Mouse (Mus musculus) stomach, embryonic 16.5 days (tissue): Measurements from ENCODE around the gene Olfr789. TPM values are rescaled to one million over a fixed set of nuclear protein-coding genes. Genes with fewer than 3 reads are reported as not detected.

ENCODE experiments used
- polyA plus RNA-seq: library from polyadenylated mRNA; unstranded; fragments of >200 nt; fragmentation: Nextera tagmentation; extraction: Ambion mirVana; gene quantifications from 2 replicates; pipeline ENCODE4 v1.2.1, GENCODE M21; 2015

Olfr789 gene
- polyA plus RNA-seq, 1 experiment from 2014 or later, result not detected

Other genes with a start within 250 kb of the Olfr789 start
- not detected in 2 replicates for gene Olfr774, start 248.5 kb upstream of the Olfr789 start, polyA plus RNA-seq
- gene Olfr775, start 236.3 kb upstream of the Olfr789 start, polyA plus RNA-seq, result not detected in 2 replicates
- gene Olfr776, start 225.6 kb upstream of the Olfr789 start, polyA plus RNA-seq, result not detected in 2 replicates
- not detected in 2 replicates for gene Olfr777, start 213.3 kb upstream of the Olfr789 start, polyA plus RNA-seq
- not detected in 2 replicates for gene Olfr780, start 166.6 kb upstream of the Olfr789 start, polyA plus RNA-seq
- gene Olfr781, start 155.9 kb upstream of the Olfr789 start, polyA plus RNA-seq, result not detected in 2 replicates
- gene Olfr782, start 135.9 kb upstream of the Olfr789 start, polyA plus RNA-seq, result not detected in 2 replicates
- gene Olfr784, start 100.7 kb upstream of the Olfr789 start, polyA plus RNA-seq, result 0.09 TPM in 1 of 2 replicates, not detected in the other
- not detected in 2 replicates for gene Olfr785, start 79.3 kb upstream of the Olfr789 start, polyA plus RNA-seq
- gene Olfr786, start 57.4 kb upstream of the Olfr789 start, polyA plus RNA-seq, result not detected in 2 replicates
- not detected in 2 replicates for gene Olfr787, start 22.9 kb upstream of the Olfr789 start, polyA plus RNA-seq
- not detected in 2 replicates for gene Olfr788, start 13.8 kb upstream of the Olfr789 start, polyA plus RNA-seq
- gene Olfr790, start 13.7 kb downstream of the Olfr789 start, polyA plus RNA-seq, result not detected in 2 replicates
- gene Olfr791, start 37.0 kb downstream of the Olfr789 start, polyA plus RNA-seq, result not detected in 2 replicates
- not detected in 2 replicates for gene Olfr792, start 54.4 kb downstream of the Olfr789 start, polyA plus RNA-seq
- not detected in 2 replicates for gene Olfr794, start 82.9 kb downstream of the Olfr789 start, polyA plus RNA-seq
- gene Olfr796, start 127.8 kb downstream of the Olfr789 start, polyA plus RNA-seq, result not detected in 2 replicates
- not detected in 2 replicates for gene Olfr798, start 143.2 kb downstream of the Olfr789 start, polyA plus RNA-seq
- gene Olfr799, start 152.7 kb downstream of the Olfr789 start, polyA plus RNA-seq, result not detected in 2 replicates
- gene Olfr800, start 172.9 kb downstream of the Olfr789 start, polyA plus RNA-seq, result not detected in 2 replicates
- not detected in 2 replicates for gene Olfr801, start 189.1 kb downstream of the Olfr789 start, polyA plus RNA-seq
- not detected in 2 replicates for gene Olfr802, start 203.4 kb downstream of the Olfr789 start, polyA plus RNA-seq
- not detected in 2 replicates for gene Olfr803, start 209.5 kb downstream of the Olfr789 start, polyA plus RNA-seq
- gene Olfr804, start 218.5 kb downstream of the Olfr789 start, polyA plus RNA-seq, result not detected in 2 replicates
- gene Olfr805, start 244.6 kb downstream of the Olfr789 start, polyA plus RNA-seq, result not detected in 2 replicates